Mouse (Mus musculus) embryonic fibroblast, embryonic 13.5 days (primary cell): ENCODE results near the gene Unc93a.
"Not testable (repeated sequence)": the region's sequence is repeated elsewhere in the genome, so short reads cannot be mapped to it uniquely, and the experiment has no call there.

Source experiments
- CTCF ChIP-seq: IDR thresholded peaks from 2 replicates; pipeline ENCODE4 v1.5.1; 2011; ENCODE audit warnings: mild to moderate bottlenecking, control low read depth, low read length, moderate library complexity, borderline replicate concordance; ENCODE audit not compliant: insufficient read depth
- POLR2A ChIP-seq: IDR thresholded peaks from 2 replicates; pipeline ENCODE4 v1.6.1; 2011; ENCODE audit warnings: low read depth, mild to moderate bottlenecking, control low read depth, low read length, moderate library complexity

DNA sequence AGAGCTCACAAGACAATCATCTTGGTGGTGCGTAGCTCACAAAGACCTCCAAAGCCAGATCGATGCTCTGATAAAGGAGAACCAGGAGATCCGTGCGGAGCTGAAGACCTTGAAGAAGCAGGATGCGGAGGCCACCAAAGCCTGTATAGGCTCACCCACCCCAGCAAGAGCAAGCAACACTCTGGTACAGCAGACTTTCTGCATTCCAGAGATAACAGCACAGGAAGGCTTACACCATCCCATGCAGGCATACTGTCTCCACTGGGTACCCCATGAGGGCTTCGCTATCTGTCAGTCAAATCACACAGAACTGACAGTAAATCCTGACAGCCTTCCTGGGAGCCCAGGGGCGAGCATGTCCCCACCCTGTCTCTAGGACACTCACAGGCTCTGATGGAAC lies 68.7 kb downstream of the Unc93a start:
- not testable (repeated sequence) for TF ChIP-seq POLR2A, CTCF
